ENCODE assay signal across 1 mouse cellular context in genomic region chr10:77288639-77289195, GRCm38 (mm10).
TF ChIP-seq lines count a peak whose summit lies in the region.

No protein-coding gene starts in this region.

TF ChIP-seq in CH12.LX, 34 proteins besides CTCF, POLR2A, EP300 and RAD21 (continued from another document):
- TF ChIP-seq ZC3H11A (IDR thresholded peaks at IDR 0.05; ENCODE audit: low read depth, low read length): no peak
- no peak for TF ChIP-seq RCOR1 (conservative IDR thresholded peaks at IDR 0.05; ENCODE audit: low read depth, low read length)
- TF ChIP-seq ZMIZ1 (IDR thresholded peaks at IDR 0.05; ENCODE audit: low read depth, low read length): no peak
